Mouse (Mus musculus): ENCODE measurements around the gene Olfr575.

DNA sequence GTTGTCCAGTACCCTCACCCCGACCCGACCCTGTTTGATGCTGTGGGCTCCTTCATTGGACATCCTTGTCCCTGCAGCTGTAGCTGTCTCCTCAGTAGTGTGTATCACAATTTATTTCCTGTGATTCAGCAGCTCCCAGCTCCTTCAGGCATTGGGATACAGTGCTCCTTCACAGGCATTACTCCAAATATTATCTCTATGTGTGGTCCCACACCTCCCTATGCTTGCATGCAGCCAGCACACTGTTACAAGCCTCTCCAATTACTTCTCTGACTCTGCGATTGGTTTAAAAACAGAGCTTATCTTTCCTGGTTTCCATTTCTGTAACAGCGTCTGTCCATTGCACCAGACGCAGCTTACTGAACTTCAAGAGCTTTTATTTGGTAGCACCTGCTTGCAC lies 42.2 kb downstream of the Olfr575 start:
- TF ChIP-seq POLR2A (IDR thresholded peaks at IDR 0.05; ENCODE audit: insufficient read length, low read depth) (no peak), MAX (IDR thresholded peaks at IDR 0.05; ENCODE audit: low read depth) (no peak), MYOG (IDR thresholded peaks at IDR 0.05; ENCODE audit: control insufficient read depth in 1 of 3, insufficient read depth in 1 of 3, insufficient read length in 2 of 3, low read depth in 2 of 3) (no peak), USF1 (IDR thresholded peaks at IDR 0.05; ENCODE audit: low read depth) (no peak), POLR2AphosphoS2 (IDR thresholded peaks at IDR 0.05; ENCODE audit: insufficient read length, low read depth) (no peak), E2F4 (IDR thresholded peaks at IDR 0.05; ENCODE audit: insufficient read depth) (no peak), MYOD1 (IDR thresholded peaks at IDR 0.05; ENCODE audit: control insufficient read depth in 1 of 3, insufficient read length in 2 of 3, low read depth in 2 of 3) (no peak), CEBPB (IDR thresholded peaks at IDR 0.05; ENCODE audit: insufficient read depth, poor library complexity, severe bottlenecking) (no peak), REST (IDR thresholded peaks at IDR 0.05; ENCODE audit: insufficient read depth, insufficient read length) (no peak), TCF12 (IDR thresholded peaks at IDR 0.05; ENCODE audit: insufficient read depth, poor library complexity, severe bottlenecking) (no peak), TCF3 (IDR thresholded peaks at IDR 0.05; ENCODE audit: insufficient read length, low read depth) (no peak), SRF (IDR thresholded peaks at IDR 0.05; ENCODE audit: control insufficient read depth, insufficient read length, low read depth) (no peak)

Measured in myocyte (in vitro differentiated cells).